Mouse (Mus musculus): ENCODE measurements around the gene Tmem8b.

- TF ChIP-seq CTCF (IDR thresholded peaks at IDR 0.05; ENCODE audit: low read depth, low read length) (no peak), GATA1 (IDR thresholded peaks at IDR 0.05; ENCODE audit: borderline replicate concordance, low read length) (no peak), TAL1 (conservative IDR thresholded peaks at IDR 0.05; ENCODE audit: low read depth, low read length) (no peak)
These were observed 58.2 kb downstream of the Tmem8b start, which contains the start of gene Hrct1 for GRCm38 (mm10) chr4:43726995-43727394.

Measured in G1E (cell line).